Mouse (Mus musculus) embryonic facial prominence, embryonic 12.5 days (tissue): Measurements from ENCODE around the gene Nav2. TPM values are rescaled to one million over a fixed set of nuclear protein-coding genes. Genes with fewer than 3 reads are reported as not detected.

Experiments used
- ATAC-seq: fragments of 200-750 bp; cut with Nextera tagmentation; 2 replicates; pipeline ENCODE4 v1.8.0; 2017; ENCODE audit not compliant: insufficient number of reproducible peaks, insufficient read depth, low FRiP score, low TSS enrichment
- H3K27ac ChIP-seq: fragments of 300-500 bp; sonication (generic); 2 replicates; pipeline ENCODE4 v1.5.1; 2016; ENCODE audit warnings: mild to moderate bottlenecking
- H3K27me3 ChIP-seq: fragments of 300-500 bp; sonication (generic); 2 replicates; pipeline ENCODE4 v1.6.1; 2016; ENCODE audit warnings: mild to moderate bottlenecking, moderate library complexity
- H3K36me3 ChIP-seq: fragments of 300-500 bp; sonication (generic); 2 replicates; pipeline ENCODE4 v1.6.1; 2016; ENCODE audit warnings: mild to moderate bottlenecking
- H3K4me1 ChIP-seq: fragments of 300-500 bp; sonication (generic); 2 replicates; pipeline ENCODE4 v1.6.1; 2016
- H3K4me2 ChIP-seq: fragments of 300-500 bp; sonication (generic); replicated peaks from 2 replicates; pipeline ENCODE4 v1.6.1; 2016; ENCODE audit warnings: mild to moderate bottlenecking, moderate library complexity
- H3K4me3 ChIP-seq: fragments of 300-500 bp; sonication (generic); 2 replicates; pipeline ENCODE4 v1.5.1; 2016; ENCODE audit warnings: mild to moderate bottlenecking
- H3K9ac ChIP-seq: fragments of 300-500 bp; sonication (generic); 2 replicates; pipeline ENCODE4 v1.6.1; 2016; ENCODE audit warnings: mild to moderate bottlenecking, moderate library complexity
- H3K9me3 ChIP-seq: fragments of 300-500 bp; sonication (generic); 2 replicates; pipeline ENCODE4 v1.6.1; 2016; ENCODE audit warnings: mild to moderate bottlenecking, moderate library complexity
- WGBS: fragments of 180-500 bp; shearing (Covaris S2); methylation state at CpG from one replicate; pipeline ENCODE4 v1.1.7; 2016; 5-methylcytosine and 5-hydroxymethylcytosine counted together
- polyA plus RNA-seq: library from polyadenylated mRNA; unstranded; fragments of >200 nt; fragmentation: Nextera tagmentation; extraction: Ambion mirVana; gene quantifications from 2 replicates; pipeline ENCODE4 v1.2.1, GENCODE M21; 2016

Nav2 gene
- 14.2 and 14.7 TPM in 2 replicates for polyA plus RNA-seq

DNA sequence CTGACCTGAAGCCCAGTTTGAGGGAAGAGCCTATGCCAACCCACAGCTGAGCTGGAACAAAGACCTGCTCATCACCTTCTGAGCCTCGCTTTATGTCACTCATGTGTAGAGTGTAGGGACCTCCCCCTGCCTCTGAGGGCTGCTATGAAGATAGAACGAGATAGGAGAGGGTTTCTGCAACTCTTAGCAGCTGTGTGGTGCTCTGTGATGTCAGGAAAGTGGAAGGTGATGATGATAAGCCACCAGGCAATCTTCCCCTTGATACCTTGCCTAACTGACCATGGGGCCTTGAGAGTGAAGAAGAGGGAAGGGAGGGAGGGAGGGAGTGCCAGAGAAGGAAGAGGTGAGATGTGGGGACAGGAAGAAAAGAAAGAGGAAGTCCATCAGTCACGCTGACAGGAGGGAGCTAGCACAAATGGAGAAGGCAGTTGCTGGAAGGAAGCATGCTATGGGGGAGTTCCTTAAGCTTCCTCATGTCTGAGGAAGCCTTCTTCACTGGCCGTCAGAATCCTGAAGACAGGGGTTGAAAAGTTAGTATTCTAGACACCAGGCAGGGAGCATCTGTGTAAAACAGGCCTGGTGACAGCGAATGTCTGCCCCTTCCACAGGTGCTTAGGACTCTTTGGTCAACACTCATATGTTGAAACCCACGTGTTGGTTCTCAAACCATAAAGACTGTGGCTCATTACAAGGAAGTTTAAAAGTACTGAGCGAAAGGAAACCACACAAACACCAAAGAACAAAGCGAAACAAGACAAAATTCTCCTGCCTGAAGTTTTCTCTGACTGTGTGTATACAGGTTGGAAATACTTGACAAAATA, at the start of gene Nav2:
TSS of gene Nav2 (plus strand) at position 196 of the 821 bp plus-strand sequence.
- Histone ChIP-seq H3K4me1 (no peaks in the 10 kb centered on the region), H3K9ac (no peak within 1 kb of the TSS), H3K4me3 (no peak within 1 kb of the TSS), H3K9me3 (no peaks in the 10 kb centered on the region), H3K27ac (no peak within 1 kb of the TSS), H3K36me3 (no peaks in the 10 kb centered on the region), H3K4me2 (no peak within 1 kb of the TSS), H3K27me3 (no peaks in the 10 kb centered on the region)
- 66% methylated on average over 8 of the region's 8 CpGs for WGBS
- ATAC-seq = no peak

DNA sequence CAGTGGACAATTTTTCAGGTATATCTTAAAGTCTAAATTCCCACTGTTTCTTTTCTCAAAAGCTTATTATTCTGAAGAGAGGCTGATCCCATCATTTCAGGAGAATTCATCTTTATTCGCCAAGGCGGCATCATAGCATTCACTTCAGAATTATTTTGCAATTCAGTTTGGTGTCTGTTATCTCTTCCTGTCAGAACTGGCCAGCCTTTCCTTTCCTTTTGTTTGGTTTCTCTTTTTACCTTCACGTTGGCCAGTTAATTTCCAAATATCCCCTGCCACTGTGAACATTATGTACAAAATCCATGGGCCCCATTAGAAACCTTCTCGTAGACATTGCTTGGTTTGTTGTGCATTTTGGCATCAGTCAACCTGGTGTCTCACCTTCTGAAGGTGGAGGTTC, 49.2 kb upstream of the Nav2 start:
- Histone ChIP-seq H3K9me3 (no peaks in the 10 kb centered on the region), H3K4me3 (no peak overlapping the region), H3K27me3 (no peaks in the 10 kb centered on the region), H3K27ac (no peak overlapping the region), H3K9ac (no peak overlapping the region), H3K4me1 (no peaks in the 10 kb centered on the region), H3K36me3 (no peaks in the 10 kb centered on the region), H3K4me2 (no peak overlapping the region)
- no peak for ATAC-seq
- 91% methylated on average over 4 of the region's 4 CpGs for WGBS

DNA sequence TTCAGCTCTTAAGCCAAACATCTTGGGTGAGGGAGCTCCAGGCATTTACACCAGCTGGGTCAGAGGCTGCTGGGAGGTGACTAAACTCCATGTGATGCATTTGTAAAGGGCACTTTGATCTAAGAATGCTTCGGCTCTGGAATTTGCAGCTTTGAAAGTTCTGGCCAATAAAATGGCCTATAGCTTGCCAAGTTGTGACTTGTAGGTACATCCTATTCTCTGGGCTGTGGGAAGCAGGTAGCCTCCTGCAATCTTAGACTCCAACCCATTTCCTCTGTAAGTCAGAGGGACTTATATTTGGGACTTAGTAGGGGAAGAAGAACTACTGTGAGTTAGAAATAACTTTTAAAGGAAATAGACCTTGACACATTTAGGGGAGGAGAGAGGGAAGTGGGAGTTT, 47.6 kb upstream of the Nav2 start:
- no peak for ATAC-seq
- Histone ChIP-seq H3K4me2 (no peak overlapping the region), H3K4me1 (no peaks in the 10 kb centered on the region), H3K9ac (no peak overlapping the region), H3K27me3 (no peaks in the 10 kb centered on the region), H3K4me3 (no peak overlapping the region), H3K9me3 (no peaks in the 10 kb centered on the region), H3K27ac (no peak overlapping the region), H3K36me3 (peaks cover 9% of the 10 kb centered on the region)
- 77% methylated on average over 1 of the region's 1 CpGs for WGBS

DNA sequence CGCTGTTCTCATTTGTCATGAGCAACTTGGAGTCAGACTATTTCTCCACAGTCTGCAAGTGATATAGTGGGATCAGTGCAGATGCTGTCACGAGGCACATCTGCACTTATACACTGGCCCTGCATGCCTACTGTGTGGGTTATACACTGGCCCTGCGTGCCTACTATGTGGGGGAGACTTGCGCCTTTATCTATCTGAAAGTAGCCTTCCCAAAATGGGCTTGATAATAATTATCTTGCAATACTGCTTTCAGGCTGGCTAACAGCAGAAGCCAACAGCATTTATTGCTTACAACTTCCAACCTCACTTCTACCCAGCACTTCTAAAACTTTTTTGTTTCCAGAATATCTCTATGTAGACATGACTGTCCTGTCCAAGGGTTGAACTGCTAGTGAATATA, 46.7 kb upstream of the Nav2 start:
- no peak overlapping the region for H3K4me2 ChIP-seq
- no peak overlapping the region for H3K27ac ChIP-seq
- H3K9me3 ChIP-seq = no peaks in the 10 kb centered on the region
- no peak overlapping the region for H3K4me3 ChIP-seq
- H3K4me1 ChIP-seq = no peaks in the 10 kb centered on the region
- H3K27me3 ChIP-seq = no peaks in the 10 kb centered on the region
- WGBS = 91% methylated on average over 4 of the region's 4 CpGs
- peaks cover 14% of the 10 kb centered on the region for H3K36me3 ChIP-seq
- H3K9ac ChIP-seq = no peak overlapping the region
- ATAC-seq = no peak

DNA sequence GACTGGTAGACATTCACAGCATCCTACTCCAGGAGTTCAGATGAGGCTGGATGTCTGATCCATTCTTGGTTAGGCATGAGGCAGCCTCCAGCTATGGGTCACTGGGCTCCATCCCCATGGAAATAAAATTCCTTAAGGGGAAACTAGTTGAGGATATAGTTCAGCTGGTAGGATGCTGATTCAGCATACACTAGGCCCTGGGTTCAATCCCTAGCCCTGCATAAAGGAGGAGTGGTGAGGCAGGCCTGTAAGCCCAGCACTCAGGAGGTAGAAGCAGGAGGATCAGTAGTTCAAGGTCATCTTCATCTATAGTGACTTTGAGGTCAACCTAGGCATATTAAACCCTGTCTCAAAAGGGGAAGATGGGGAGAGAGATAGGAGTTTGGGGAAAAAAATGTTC, 44.3 kb upstream of the Nav2 start:
- Histone ChIP-seq H3K4me1 (no peaks in the 10 kb centered on the region), H3K27ac (no peak overlapping the region), H3K36me3 (peaks cover 33% of the 10 kb centered on the region), H3K27me3 (no peaks in the 10 kb centered on the region), H3K4me2 (no peak overlapping the region), H3K9ac (no peak overlapping the region), H3K9me3 (no peaks in the 10 kb centered on the region), H3K4me3 (no peak overlapping the region)
- ATAC-seq = no peak

DNA sequence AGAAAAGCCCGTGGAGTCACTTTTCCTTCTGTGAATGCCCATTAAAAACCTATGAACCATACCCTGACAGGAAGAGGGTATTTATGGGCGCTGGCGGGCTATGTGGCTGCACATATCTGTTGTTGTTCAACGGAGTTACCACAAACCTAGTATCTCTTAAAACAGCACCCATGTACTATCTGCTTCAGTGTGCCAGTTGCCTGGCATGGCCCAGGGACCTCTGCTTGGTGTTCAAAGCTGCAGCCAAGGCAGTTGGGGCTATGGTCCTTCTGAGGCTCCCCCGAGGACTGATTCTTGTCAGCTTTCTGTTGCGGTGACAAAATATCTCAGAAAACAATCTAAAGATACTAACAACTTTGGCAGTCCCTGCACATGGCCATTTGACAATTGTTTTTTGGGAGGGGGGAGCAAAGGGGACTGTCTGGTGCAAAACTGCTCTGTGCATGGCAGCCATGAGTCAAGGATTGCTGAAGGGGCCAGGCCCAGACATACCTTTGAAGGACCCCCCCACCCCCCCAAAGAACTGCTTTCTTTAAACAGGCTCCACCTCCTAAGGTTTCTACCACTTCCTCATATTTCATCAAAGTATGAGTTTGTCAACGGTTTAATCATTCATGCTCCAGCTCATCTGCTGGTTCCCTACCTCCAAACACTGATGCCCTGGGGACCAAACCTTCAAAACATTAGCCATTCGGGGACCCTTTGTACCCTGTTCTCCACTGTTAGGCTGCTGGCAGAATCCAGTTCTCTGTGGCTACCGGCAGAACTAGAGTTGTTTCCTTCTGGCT, 43.7 kb upstream of the Nav2 start:
- no peaks in the 10 kb centered on the region for H3K9me3 ChIP-seq
- peaks cover 35% of the 10 kb centered on the region for H3K36me3 ChIP-seq
- no peaks in the 10 kb centered on the region for H3K4me1 ChIP-seq
- no peak overlapping the region for H3K9ac ChIP-seq
- H3K27me3 ChIP-seq = no peaks in the 10 kb centered on the region
- H3K4me2 ChIP-seq = no peak overlapping the region
- ATAC-seq = no peak
- no peak overlapping the region for H3K4me3 ChIP-seq
- H3K27ac ChIP-seq = no peak overlapping the region
- 89% methylated on average over 9 of the region's 9 CpGs for WGBS

DNA sequence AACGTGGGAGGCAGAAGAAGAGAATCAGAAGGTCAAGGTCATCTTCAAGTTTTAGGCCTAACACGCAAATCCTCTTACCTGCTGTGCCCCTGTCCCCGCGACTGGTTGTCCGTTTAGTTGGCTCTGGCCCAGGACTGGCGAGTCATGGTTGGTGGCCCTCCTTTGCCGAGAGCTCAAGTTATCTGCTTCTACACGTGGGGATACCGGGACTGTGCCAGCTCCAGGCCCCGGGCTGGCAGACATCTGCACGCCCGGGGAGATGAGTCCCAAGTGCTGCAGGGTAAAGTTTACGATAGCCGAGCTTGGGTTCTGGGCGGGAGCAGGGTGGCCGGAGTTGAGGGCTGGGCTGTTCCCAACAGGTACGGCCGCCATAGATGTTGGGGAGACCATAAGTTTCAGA, 40.9 kb upstream of the Nav2 start:
- no peak for ATAC-seq
- no peak overlapping the region for H3K27ac ChIP-seq
- no peaks in the 10 kb centered on the region for H3K4me1 ChIP-seq
- 93% methylated on average over 18 of the region's 18 CpGs for WGBS
- no peaks in the 10 kb centered on the region for H3K27me3 ChIP-seq
- H3K9ac ChIP-seq = no peak overlapping the region
- H3K4me2 ChIP-seq = no peak overlapping the region
- H3K9me3 ChIP-seq = no peaks in the 10 kb centered on the region
- H3K4me3 ChIP-seq = no peak overlapping the region
- peaks cover 62% of the 10 kb centered on the region for H3K36me3 ChIP-seq

DNA sequence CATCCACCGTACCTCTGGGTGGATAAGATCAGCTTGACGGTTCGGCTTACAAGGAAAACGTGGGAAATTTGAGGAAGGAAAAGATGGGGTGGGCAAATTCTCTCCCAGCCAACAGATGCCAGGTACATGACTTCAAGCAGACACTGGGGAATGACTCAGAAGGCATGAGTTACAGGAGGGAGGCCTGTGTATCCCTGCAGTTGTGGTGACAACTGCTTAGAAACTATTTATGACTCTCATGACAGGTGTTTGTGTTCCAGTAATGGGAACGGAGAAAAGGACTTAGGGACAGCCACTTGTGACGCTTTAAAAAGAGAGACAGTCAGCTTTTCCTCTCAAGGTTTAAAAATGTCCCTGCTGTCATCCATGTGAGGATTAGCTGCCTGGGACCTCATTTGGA, 38.4 kb upstream of the Nav2 start:
- Histone ChIP-seq H3K9ac (no peak overlapping the region), H3K4me2 (no peak overlapping the region), H3K36me3 (peaks cover 86% of the 10 kb centered on the region), H3K4me1 (no peaks in the 10 kb centered on the region), H3K27me3 (no peaks in the 10 kb centered on the region), H3K4me3 (no peak overlapping the region), H3K27ac (no peak overlapping the region), H3K9me3 (no peaks in the 10 kb centered on the region)
- WGBS = 83% methylated on average over 6 of the region's 6 CpGs
- ATAC-seq = no peak

DNA sequence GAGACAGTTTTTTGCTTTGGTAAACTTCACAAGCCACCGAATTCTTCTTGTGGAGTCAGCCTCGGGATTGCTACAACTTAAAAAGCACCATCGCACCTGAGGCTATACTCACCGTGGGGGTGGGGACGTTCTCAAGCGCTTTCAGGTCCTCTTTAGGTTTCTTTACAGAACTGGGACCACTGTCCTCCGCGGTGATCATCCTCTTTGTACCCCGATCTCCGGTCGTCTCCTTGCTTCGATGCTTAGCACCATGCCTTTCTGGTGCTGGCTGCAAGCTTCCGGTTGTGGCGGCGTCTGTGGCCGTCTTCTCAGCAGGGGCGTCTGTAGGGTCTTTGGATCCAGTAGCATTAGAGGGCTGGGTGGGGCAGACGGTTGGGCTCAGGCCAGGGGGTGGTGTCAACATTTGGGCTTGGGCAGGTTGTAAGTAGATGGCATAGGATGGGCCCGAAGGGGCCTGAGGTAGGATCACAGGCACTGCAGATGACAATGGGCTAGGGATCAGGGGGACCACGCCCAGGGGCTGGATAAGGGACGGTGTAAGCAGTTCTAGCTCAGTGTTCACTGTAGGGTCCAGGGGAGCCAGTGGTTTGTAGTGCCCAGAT, 37.8 kb upstream of the Nav2 start:
- Histone ChIP-seq H3K4me3 (no peak overlapping the region), H3K9ac (no peak overlapping the region), H3K9me3 (no peaks in the 10 kb centered on the region), H3K27ac (no peak overlapping the region), H3K27me3 (no peaks in the 10 kb centered on the region), H3K4me1 (no peaks in the 10 kb centered on the region), H3K4me2 (no peak overlapping the region), H3K36me3 (peaks cover 84% of the 10 kb centered on the region)
- no peak for ATAC-seq
- WGBS = 93% methylated on average over 21 of the region's 21 CpGs

DNA sequence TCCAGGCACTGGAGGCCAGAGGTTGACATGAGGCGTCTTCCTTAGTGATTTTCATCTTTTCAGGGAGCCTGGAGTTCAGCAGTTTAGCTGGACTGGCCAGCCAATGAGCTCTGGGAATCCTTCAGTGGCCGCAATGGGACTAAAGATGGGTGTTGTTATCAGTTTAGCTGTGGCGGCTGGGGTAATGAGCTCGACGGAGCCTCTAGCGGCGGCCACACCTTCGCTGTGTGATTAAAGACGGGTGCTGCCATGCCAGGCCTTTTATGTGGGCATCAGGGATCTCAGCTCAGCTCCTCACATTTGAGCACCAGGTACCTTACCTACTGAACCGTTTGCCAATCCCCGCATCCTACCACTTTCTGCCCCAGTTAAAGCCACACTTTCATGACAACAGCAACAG, 37.2 kb upstream of the Nav2 start:
- ATAC-seq = no peak
- H3K27ac ChIP-seq = no peak overlapping the region
- H3K9ac ChIP-seq = no peak overlapping the region
- H3K4me1 ChIP-seq = no peaks in the 10 kb centered on the region
- H3K36me3 ChIP-seq = peaks cover 84% of the 10 kb centered on the region
- H3K27me3 ChIP-seq = no peaks in the 10 kb centered on the region
- no peak overlapping the region for H3K4me3 ChIP-seq
- 87% methylated on average over 11 of the region's 11 CpGs for WGBS
- no peaks in the 10 kb centered on the region for H3K9me3 ChIP-seq
- H3K4me2 ChIP-seq = no peak overlapping the region

DNA sequence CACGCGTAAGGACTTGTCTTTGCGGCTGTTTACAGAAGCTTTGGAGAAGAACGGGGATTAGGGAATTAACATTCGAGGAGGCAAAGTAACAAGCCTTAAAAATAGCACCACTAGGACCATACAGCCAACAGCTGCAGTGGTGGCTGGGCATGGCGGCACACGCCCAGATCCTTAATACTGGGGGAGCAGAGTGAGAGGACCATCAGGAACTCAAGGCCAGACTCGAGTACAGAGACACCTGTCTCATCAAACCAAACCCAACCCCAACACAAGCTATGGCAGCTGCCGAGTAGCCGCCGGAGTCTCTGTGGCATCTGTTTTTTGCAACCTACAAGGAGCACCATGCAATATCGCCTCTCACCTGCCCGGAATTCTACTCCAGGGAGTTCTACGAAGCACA, 33.4 kb upstream of the Nav2 start:
- no peaks in the 10 kb centered on the region for H3K9me3 ChIP-seq
- no peak overlapping the region for H3K27ac ChIP-seq
- no peak for ATAC-seq
- no peak overlapping the region for H3K4me3 ChIP-seq
- no peak overlapping the region for H3K9ac ChIP-seq
- peaks cover 6% of the 10 kb centered on the region for H3K4me1 ChIP-seq
- WGBS = 92% methylated on average over 14 of the region's 14 CpGs
- H3K36me3 ChIP-seq = peaks cover 63% of the 10 kb centered on the region
- H3K4me2 ChIP-seq = no peak overlapping the region
- H3K27me3 ChIP-seq = no peaks in the 10 kb centered on the region

DNA sequence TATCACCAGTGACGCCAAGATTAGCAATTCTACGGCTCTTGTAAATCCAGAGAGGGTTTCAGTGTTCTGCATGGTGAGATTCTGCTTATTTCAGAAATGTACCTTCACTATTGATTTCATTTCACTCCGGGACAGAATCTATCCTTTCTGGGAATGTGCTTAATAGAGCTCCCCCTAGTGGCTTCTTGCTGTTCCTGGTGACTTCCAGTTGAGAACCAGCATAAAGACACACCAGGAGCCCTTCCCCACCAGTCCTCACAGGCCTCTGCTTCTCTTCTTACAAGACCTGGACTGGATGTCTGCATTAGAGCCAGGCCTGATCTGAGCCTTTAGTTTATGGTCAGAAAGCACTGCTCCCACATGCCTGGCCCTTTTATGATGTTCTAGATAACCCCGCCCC, 32.0 kb upstream of the Nav2 start:
- Histone ChIP-seq H3K9ac (no peak overlapping the region), H3K4me1 (peaks cover 9% of the 10 kb centered on the region), H3K36me3 (peaks cover 48% of the 10 kb centered on the region), H3K4me3 (no peak overlapping the region), H3K27me3 (no peaks in the 10 kb centered on the region), H3K4me2 (no peak overlapping the region), H3K27ac (no peak overlapping the region), H3K9me3 (no peaks in the 10 kb centered on the region)
- 74% methylated on average over 4 of the region's 4 CpGs for WGBS
- ATAC-seq = no peak
